Mouse (Mus musculus) heart, postnatal 10 days (tissue): ENCODE results near the gene Tk2. TPM values are rescaled to one million over a fixed set of nuclear protein-coding genes. Genes with fewer than 3 reads are reported as not detected.
"Not testable (repeated sequence)": the region's sequence is repeated elsewhere in the genome, so short reads cannot be mapped to it uniquely, and the experiment has no call there.

Experiments
- DNase-seq, 2 experiments: peaks; one replicate each; pipeline ENCODE4 v3.0.0; 2021
- intact Hi-C: fragments of 180-260 bp; cut with DNase I; formaldehyde crosslinking; loops from one replicate; pipeline ENCODE4 v1.15.1; 2025
- total RNA-seq, 2 experiments: library from RNA; stranded (reverse); gene quantifications; 2 replicates each; pipeline ENCODE4 v1.2.3; 2021

Tk2 gene
- total RNA-seq, result 10 to 100 TPM in 1 of 2 experiments, 1 to 10 TPM in 1; 9.0 to 10.1 TPM

DNA sequence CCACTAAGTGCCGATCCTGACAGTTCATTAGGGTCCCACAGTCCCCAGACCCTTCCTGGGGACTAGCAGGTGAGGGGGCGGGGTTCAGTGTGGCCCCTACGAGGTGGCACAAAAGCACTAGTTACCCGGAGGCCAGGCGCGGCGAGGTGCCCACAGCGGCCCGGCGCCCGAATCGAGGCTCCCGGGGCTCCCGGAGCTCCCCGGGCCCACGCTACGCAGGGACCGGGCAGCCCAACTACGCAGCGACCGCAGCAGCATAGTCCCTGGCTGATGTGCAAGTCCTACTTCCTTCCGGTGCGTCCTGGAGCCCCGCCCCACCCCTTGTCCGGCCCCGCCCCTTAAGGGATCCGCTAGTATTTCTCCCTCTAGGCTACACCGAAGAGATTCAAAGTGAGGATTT lies at the start of gene Tk2:
Gene Tk2 (minus strand): TSS at position 283 of the 400 bp plus-strand sequence.
- DNase-seq, result peak; percentile 80 to 84
- intact Hi-C loops, result no loop called here

DNA sequence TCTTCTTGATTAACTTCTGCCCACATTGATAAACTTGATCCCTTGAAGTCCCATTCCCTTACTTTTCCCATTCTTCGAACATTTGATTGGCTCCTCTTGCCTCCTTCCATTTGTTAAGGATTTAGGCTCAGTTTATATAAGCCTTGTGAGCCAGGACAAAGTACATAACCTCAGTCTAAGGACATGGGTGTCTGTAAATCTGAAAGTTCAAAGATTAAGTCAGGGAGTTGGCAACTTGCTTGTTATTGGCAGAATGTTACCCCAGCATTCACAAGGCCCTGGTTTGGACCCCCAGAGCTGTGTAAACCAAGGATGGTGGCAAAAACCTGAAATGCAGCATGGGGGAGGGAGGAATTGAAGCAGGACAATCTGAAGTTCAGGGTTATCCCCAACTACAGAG lies 46.0 kb upstream of the Tk2 start:
- DNase-seq, result no peak
- intact Hi-C loops, result no loop called here

DNA sequence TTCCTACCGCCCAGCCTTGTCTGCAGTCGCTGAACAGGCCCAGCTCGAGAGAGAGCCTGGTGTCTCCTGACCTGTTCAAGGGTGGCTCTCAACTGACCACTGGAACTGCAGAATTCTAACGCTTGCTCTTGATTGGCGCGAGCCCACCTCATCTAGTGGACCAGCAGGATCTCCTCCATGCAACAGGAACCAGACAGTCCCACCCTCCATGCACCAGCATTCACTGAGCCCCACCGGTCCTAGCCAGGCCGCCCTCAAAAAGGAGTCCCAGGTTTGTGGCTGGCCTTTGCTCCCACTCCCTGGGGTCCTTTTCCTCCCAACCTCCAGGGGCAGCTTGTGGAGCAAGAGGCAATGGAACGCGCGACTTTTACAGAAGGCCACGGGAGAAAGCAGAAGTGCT lies 44.7 kb upstream of the Tk2 start, which contains the start of gene Cmtm2a:
Gene Cmtm2a (minus strand): TSS at position 101 of the 400 bp plus-strand sequence.
- DNase-seq, intact Hi-C loops: not testable (repeated sequence)

DNA sequence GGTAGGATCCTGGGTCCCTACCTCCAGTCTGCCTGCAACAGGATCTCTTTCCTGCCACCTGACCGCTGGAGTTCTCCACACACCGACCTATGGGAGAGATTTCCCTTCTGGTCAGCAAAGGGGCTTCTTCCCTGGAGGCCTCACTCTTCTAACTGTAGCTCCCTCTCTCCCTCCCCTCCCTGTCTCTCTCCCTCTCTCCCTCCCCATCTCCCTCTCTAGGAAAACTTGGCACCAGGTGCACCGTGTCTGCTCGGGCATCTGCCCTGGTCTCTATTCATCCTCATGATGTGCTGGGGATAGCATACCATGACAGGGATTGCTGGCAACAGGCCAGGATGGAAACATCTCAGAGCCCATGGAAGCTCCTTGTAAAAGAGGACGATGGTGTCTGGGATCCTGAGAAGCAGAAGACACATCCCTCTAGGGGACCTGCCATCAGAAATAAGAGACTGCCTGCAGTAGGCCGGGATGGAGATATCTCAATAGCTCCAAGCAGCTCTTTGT lies 20.6 kb upstream of the Tk2 start:
- intact Hi-C loops, result no loop called here
- no peak for DNase-seq

DNA sequence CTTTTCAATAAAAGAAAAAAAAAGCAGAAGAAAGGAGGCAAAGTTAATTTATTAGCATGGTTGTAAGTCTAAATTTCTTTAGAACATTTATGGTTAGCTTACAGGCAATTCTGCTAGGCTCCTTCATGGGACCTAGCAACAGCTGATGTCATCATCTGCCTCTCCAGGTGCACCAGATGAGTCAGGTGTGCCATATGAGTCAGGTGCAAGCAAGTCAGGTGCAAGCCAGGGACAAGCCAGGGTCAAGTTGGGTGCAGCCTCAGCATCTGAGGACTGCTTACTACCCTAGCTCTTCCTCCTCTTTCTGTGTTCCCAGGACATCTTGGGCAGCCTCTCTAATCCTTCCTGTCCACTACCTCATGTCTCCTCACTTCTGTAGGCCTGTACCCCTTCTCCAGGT lies 20.0 kb upstream of the Tk2 start:
- intact Hi-C loops, result no loop called here
- DNase-seq, result no peak

DNA sequence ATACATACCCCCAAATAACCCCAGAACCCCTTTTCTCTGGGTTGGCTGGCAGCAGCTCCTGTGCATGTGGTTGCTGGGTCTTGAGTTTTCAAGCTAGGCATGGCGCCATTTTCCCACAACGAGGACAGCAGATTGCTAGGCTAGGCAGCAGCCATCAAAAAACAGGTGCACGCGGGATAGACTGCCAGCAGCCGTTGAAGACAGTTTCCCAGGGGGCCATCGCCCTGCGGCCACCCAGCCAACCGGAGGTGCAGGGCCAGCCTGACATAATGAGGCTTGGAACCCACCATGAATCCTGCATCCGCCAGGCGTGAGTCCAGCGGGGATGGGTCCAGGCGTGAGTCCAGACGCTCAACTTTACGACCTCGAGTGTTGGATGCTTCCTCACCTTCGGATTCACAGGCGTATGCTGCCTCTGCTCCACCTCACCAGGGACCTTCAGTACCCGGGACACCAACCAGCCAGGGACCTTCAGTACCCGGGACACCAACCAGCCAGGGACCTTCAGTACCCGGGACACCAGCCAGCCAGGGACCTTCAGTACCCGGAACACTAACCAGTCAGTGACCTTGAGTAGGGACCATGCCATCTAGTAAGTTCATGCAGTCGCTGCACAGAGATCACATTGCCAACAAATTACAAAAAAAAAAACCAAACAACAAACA lies 16.0 kb upstream of the Tk2 start:
- intact Hi-C loops, DNase-seq: not testable (repeated sequence)

DNA sequence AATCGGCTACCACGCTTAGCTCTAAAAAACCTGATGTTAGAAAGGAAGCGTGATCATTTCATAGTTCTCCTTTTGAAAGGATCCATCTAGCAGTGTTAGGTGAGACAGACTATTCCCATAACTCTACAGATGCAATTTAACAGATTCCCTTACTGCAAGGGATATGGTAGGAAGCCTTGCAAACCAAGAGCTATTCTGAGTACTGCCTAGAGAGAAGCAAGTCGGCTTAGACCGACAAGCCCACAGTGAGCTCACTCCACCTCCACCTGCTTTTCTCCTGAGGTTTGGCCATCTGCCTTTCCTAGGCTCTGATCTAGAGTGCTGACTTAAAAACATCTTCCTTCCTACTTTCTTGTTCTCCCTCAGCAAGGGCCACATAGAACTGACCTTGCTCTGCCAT lies 13.4 kb upstream of the Tk2 start:
- DNase-seq, intact Hi-C loops: not testable (repeated sequence)

DNA sequence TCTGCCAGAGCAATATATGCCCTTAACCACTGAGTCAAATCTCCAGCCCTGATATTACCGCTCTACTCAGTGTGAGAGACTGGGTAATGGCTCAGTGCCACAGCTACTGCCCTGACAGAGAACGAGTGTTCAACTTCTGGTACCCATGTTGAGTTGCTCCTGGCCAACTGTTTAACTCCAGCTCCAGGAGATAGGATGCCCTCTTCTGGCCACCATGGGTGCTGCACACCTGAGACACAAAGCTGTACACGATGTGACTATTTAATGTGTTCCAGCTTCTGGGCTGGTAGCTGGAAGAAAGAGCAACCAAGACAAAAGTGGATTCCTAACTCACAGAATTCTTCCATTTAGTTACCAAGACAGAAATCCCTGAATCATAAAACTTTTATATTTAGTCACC lies 4.7 kb upstream of the Tk2 start:
- intact Hi-C loops, result loop anchor here (5.0 kb wide), 1 partner anchor 189 kb away; the partner anchor contains the start of gene Dync1li2
- peak in 1 of 2 experiments; percentile 20 for DNase-seq

DNA sequence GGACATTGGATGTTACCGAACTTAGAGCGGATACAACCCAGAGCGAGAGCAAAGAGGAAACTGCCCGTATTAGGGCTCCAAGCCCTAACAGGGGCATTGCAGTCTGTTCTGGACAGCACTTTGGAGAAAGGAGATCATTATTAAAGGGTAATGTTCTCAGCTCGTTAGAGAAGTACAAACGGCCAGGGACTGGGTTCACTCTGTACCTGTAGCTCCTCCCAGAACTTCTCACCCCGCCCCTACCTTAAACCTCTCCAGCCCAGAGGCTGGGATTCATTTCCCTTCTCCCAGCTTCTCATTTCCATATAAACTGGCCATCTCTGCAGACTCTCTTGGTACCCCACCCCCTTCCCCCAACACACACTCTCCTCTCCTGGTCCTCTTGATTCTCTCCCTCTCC lies 3.1 kb upstream of the Tk2 start:
- intact Hi-C loops, result loop anchor here (2.0 to 5.0 kb wide), 2 partner anchors 89 to 191 kb away; partner anchors contain the start of gene Dync1li2
- DNase-seq, result no peak

DNA sequence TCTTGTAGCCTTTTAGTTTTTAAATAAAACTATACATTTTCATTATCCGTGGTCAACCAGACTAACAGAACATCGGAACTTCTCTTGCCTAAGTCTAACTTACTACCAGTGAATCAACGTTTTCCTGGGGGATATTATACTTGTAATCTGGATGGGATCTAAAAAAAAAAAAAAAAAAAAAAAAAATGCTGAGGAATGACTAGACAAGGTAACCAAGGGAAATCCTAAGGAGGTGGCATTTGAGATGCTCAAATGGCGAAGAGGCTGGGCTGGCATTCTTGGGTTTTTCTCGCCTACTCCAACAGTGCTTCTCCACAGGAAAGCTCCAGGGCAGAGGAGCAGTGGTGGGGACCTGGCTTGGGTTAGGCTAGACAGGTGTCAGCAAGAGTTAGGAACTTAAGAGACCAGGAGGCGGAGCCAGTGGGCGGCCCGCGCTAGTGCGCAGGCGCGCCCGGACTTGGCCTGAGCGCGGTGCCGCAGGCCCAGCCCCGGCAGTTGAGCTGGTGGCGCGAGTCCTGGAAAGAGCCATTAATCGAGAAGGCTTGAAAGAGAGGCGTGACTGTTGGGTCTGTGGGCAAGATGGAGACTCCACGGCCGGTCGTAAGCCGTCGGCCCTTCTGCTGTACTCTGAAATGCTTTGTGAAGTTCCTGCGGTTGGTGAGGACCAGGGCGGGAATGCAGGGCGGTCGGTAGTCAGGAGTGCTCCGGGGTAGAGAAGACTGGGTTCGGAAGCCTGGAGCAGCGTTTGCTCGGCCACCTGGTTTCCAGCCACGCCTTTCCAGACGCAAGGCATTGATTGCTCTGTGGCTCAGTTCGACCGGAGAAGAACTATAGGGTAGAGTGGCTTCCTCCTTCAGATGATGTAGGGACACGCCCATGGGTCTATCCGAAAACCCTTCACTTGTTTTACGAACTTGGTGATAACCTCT lies 2.3 kb upstream of the Tk2 start, which contains the start of gene Cklf:
Gene Cklf (plus strand): TSS at position 423 of the 929 bp plus-strand sequence.
- intact Hi-C loops, result loop anchor here (2.0 to 5.0 kb wide), 2 partner anchors 90 to 192 kb away; partner anchors contain the start of gene Dync1li2
- DNase-seq, result peak; percentile 88 to 89

DNA sequence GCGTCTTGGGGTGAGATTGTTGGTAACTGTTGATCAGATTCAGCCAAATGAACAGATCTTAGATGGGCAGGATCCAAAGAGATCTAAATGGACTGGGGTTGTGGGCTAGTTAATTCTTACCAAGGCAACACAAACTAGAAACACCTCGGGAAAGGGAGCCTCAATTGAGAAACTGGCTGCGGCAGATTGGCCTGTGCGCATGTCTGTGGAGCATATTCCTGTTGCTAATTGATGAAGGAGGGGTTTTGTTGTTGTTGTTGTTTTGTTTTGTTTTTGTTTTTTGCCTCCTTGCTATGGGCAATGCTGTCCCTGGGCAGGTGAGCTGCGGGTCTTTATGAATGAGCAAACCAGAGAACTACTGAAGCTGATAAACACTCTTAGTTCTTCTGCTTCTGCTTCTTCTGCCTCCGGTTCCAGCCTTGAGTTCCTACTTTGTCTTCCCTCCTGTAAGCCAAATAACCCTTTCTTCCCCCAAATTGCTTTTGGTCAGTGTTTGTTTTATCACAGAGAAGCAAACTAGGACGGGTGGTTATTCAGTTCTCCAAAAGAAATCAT lies 1.2 kb upstream of the Tk2 start:
- intact Hi-C loops, result no loop called here
- DNase-seq, result no peak

DNA sequence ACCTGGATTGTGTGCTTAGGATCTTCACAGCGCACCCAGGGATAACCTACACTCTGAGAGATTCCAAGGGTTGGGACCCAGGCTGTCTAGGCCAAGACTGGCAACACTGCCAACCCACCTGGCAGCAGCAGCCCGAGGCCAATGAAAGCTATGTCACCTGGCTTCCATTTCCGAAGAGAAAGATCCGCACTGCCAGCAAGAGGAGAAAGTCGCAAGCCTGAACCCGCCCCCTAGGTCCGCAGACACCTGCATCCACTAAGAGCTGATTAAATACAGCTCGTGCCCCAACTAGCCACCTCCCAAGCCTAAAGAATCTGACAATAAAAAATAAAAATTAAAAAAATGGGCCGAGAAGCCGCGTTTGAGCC lies 466 bp downstream of the Tk2 start:
- intact Hi-C loops, result no loop called here
- DNase-seq, result peak; percentile 12 to 26

DNA sequence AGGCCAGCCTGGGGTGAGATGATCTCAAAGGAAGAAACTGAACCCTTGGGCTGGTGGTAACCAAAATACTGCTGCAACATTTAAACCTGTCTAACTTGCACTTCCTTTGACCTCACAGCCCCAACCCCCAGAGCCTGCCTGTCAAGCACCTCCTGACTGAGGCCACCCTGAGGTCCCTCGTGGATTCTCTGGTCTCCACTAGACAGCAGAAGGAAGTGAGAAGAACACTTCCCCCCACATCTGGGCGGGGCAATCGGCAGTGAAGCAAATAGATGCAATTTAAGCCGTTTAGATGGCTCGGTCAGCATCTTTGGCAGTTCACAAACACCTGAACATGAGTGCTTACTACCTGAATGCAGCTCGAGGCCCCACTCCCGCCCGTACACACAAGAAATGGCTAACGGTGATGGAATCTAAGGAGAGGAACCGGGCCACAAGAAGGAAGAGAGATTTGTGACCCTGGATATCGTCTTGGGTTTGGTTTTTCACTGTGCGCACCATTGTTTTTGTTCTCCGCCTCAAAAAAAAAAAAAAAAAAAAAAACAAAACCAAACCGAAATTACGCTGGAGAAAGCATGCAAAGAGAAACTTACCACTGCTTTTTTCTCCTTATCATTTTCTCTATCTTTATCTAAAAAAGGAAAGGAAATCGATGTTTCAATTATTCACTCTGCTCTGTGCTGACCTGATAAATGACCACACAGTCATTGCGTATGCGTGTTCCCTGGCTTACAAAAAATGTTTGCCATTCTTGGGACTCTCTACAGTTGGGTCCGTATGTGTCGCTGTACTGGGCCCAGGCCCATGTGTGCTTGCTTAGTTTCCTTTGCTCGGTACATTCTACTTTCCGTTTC lies 1.1 kb downstream of the Tk2 start:
- intact Hi-C loops, result no loop called here
- DNase-seq, result peak; percentile 27 to 34

DNA sequence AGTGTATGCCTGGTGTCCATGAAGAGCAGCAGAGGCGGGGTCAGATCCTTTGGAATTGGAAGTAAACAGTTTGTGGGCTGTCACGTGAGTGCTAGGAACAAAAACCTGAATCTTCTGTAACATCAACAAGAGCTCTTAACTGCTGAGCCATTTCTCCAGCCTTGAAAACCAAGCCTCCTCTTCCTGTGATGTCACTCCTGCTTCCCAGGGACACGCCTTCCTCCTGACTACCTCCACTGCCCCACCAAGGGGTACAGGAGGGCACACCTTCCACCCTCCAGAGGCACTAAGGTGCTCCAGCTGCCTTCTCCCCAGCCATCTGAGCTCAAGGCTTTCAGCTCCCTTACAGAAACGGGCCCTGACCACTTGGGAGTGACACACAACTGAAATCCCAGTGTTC lies 1.7 kb downstream of the Tk2 start:
- intact Hi-C loops, result no loop called here
- no peak for DNase-seq

DNA sequence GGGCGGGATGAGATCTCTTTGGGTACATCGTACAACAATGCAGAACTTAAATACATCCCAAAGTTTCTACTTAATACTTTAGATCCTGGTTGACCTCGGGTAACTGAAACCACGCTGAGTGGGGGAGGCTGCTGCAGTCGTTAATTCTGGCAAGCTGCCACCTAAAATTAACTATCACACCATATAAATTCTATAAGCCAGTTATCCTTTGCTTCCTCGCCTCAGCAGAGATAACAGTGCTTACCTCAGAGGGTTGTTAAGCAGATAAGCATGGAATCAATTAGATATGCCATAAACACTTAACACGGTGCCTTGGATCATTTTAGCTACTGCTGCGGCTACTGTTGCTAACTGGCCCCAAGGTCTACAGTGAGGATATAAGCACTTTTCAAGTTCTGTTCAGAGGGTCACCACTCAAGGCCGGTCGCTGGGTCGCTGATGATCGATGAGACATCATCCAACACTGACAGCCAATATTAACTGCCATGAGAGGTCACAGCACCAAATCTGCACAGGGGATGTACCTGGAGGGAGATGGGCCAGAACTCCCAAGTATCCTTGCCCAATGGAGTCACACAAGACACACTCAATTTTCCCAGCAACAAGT lies 6.2 kb downstream of the Tk2 start:
- intact Hi-C loops, result no loop called here
- no peak for DNase-seq

DNA sequence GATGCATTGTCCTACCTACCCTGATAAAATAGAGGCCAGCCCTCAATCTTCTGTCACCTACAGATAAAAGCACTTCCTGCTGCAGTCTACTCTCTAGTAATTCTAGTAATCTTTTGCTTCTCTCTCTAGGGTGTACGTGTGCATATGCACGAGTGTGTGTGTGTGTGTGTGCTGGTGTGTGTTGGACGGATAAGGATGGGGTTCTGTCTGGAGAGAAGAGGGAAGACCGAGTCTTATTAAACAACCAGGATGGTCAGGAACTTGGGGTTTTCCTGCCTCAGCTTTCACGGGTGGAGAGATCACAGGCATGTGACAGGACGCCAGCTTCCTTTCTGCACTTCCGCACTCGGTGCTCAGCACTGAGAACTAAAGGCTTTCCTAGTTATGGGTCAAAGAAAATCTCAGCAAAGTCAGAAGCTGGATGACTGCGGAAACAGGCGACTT lies 8.9 kb downstream of the Tk2 start:
- intact Hi-C loops, result no loop called here
- no peak for DNase-seq

DNA sequence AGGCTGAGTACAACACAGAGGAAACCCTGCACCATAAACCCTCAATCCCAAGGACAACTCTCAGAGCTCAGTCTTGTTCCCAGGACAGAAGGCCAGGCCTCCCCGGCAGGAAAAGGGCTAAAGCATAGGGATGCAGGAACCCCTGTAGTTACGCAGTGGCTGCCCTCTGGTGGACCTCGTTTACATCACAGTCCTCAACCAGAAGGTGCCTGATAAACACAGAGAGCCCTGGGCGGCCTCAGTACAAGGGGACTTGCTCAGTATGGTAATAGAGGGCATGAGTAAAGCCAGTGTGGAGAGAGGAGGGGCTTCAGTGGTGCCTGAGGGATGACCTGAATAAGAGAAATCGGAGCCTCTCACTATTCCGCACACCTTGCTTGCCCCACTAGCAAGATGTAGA lies 13.8 kb downstream of the Tk2 start:
- peak in 1 of 2 experiments; percentile 5 for DNase-seq
- intact Hi-C loops, result no loop called here

DNA sequence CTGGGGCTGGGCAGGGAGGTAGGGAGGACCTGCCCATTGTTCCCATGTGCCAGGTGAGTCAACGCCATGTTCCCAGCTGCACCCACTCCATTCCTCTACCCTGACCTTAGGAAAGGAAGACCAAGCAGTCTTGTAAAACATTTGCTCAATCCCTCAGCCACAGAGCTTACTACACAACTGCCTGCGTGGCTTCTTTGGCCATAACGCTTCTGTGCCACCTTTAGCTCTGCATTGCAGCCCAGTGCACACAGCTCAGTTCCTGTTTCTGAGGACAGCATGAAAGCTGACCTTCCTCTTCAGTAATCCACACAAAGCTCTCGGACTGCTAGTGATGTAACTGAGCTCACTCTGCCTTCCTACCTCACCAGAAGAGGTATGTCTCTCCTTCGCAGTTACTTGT lies 15.4 kb downstream of the Tk2 start:
- no peak for DNase-seq
- intact Hi-C loops, result no loop called here

DNA sequence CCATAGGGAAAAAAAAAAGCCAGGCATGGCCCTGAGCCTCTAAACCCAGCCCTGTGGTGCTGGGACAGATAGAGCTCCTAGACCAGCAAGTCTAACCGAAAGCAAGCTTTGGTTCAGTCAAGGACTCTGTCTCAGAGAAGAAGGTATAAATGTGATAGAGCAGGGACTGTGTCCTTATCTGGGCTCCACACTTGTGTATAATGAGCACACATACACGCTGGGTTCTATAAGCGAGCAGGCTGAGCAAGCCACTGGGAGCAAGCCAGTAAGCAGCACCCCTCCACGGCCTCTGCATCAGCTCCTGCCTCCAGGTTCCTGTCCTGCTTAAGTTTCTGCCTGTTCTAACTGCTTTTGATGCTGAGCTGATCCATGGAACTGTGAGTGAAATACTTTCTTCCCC lies 16.3 kb downstream of the Tk2 start:
- no peak for DNase-seq
- intact Hi-C loops, result no loop called here

DNA sequence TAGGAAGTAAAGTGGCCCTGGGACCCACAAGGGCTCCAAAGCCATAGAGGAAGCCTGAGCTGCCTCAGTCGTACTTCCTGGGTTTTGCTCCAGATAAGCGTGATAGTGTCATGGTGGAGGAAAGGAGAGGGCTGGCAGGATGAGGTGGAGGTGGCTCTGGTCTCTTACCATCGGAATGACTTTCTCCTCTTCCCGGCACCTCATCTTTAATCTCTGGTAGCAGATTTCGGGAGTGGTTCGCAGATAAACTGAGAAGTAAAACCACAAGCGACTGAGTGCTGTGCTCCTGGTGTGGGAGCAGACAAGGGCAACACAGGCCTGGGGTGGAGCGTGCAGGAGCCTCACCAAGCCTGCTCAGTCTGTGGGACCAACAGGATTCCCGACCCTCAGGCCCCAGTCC lies 18.0 kb downstream of the Tk2 start:
- no peak for DNase-seq
- intact Hi-C loops, result no loop called here
